Mouse (Mus musculus): ENCODE measurements around the gene Rrnad1. TPM values are rescaled to one million over a fixed set of nuclear protein-coding genes. Genes with fewer than 3 reads are reported as not detected.

Gene Rrnad1
- polyA plus RNA-seq, 1 experiment from 2014 or later = 23.5 TPM

DNA sequence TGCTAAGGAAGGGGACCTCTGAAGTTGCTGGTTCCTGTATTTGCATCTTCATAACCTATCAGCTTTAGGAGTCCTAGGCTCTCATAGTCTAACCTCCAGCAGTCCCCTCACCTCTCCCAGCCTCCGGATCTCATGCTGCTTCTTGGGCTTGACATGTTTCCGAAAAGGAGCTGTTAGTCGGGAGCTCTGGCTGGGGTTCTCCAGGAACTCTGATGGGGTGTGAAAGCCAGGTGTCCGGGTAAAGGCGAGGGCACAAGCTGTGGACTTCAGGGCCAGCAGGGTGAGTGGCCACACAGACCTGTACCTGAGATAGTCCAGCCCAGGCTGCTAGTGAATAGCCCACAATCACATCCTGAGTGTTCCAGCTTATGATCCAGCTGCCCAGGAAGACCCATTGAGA lies 3.1 kb downstream of the Rrnad1 start:
- 92% methylated on average over 5 of the region's 5 CpGs for WGBS
- Histone ChIP-seq H3K9me3 (ENCODE audit: control insufficient read depth, low read length) (no peaks in the 10 kb centered on the region), H3K4me1 (replicated peaks; ENCODE audit: control insufficient read depth, insufficient read depth, low read length) (peaks cover 26% of the 10 kb centered on the region), H3K27me3 (replicated peaks; ENCODE audit: control insufficient read depth, insufficient read depth, low read length) (no peaks in the 10 kb centered on the region), H3K4me3 (replicated peaks; ENCODE audit: low read length) (no peak overlapping the region), H3K4me2 (ENCODE audit: low read length) (no peak overlapping the region), H3K27ac (ENCODE audit: low read length) (no peak overlapping the region), H3K9ac (replicated peaks; ENCODE audit: low read depth, low read length) (no peak overlapping the region), H3K36me3 (ENCODE audit: control insufficient read depth, insufficient read depth) (peaks cover 30% of the 10 kb centered on the region)
- no peak for ATAC-seq

DNA sequence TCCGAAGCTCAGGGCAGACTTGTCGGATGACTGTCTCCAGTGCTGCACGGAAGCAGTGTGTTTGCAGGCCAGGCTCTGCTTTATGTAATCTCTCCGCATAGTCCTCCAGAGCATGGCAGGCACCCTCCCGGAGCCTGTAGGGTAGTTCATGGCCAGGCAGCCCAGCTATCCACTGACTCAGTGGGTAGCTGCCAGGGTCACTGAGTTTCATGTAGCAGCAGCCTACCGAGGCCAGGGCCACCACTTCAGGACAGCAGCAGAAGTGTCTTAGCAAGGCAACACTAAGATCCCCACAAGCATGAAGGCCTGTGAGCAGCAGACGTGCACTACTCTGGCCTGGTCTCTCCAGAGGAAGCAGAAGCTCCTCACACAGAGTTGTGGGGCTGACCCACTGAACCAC lies 5.5 kb downstream of the Rrnad1 start:
- no peak for ATAC-seq
- H3K4me3 ChIP-seq (replicated peaks; ENCODE audit: low read length) = no peak overlapping the region
- peaks cover 26% of the 10 kb centered on the region for H3K36me3 ChIP-seq (ENCODE audit: control insufficient read depth, insufficient read depth)
- H3K27me3 ChIP-seq (replicated peaks; ENCODE audit: control insufficient read depth, insufficient read depth, low read length) = no peaks in the 10 kb centered on the region
- H3K9me3 ChIP-seq (ENCODE audit: control insufficient read depth, low read length) = no peaks in the 10 kb centered on the region
- no peak overlapping the region for H3K4me2 ChIP-seq (ENCODE audit: low read length)
- H3K27ac ChIP-seq (ENCODE audit: low read length) = no peak overlapping the region
- WGBS = 88% methylated on average over 7 of the region's 7 CpGs
- no peak overlapping the region for H3K9ac ChIP-seq (replicated peaks; ENCODE audit: low read depth, low read length)
- peaks cover 18% of the 10 kb centered on the region for H3K4me1 ChIP-seq (replicated peaks; ENCODE audit: control insufficient read depth, insufficient read depth, low read length)

DNA sequence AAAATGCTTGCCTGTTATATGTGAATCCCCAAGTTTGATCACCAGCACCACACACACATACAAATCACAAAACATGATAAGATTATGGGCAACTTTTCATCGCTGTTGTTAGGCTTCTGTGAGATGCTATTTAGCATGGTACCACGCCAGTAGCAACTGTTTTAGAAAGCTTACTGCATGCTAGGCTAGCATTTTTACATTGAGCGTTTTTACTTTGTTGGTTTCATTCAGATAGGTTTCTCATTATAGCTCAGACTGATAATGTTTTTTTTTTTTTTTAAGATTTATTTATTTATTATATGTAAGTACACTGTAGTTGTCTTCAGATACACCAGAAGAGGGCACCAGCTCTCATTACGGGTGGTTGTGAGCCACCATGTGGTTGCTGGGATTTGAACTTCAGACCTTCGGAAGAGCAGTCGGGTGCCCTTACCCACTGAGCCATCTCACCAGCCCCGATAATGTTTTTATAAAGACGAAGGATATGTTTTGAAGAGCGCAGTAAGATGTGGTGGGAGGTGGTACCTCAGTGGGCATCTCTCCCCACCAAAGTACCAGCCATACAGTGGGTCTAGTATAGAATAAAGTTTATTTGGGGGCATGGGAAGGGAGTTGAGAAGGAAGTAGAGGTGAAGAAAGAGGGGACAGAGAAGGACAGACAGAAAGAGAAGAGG lies 10.1 kb downstream of the Rrnad1 start:
- Histone ChIP-seq H3K9me3 (ENCODE audit: control insufficient read depth, low read length) (no peaks in the 10 kb centered on the region), H3K9ac (replicated peaks; ENCODE audit: low read depth, low read length) (no peak overlapping the region; the same call in 1 of the 2 replicates), H3K27ac (ENCODE audit: low read length) (no peak overlapping the region), H3K4me3 (replicated peaks; ENCODE audit: low read length) (peak overlapping the region; percentile 77), H3K27me3 (replicated peaks; ENCODE audit: control insufficient read depth, insufficient read depth, low read length) (no peaks in the 10 kb centered on the region), H3K36me3 (ENCODE audit: control insufficient read depth, insufficient read depth) (peaks cover 32% of the 10 kb centered on the region), H3K4me2 (ENCODE audit: low read length) (peak overlapping the region; percentile 85), H3K4me1 (replicated peaks; ENCODE audit: control insufficient read depth, insufficient read depth, low read length) (peaks cover 11% of the 10 kb centered on the region)
- WGBS = 68% methylated on average over 9 of the region's 9 CpGs
- no peak for ATAC-seq

DNA sequence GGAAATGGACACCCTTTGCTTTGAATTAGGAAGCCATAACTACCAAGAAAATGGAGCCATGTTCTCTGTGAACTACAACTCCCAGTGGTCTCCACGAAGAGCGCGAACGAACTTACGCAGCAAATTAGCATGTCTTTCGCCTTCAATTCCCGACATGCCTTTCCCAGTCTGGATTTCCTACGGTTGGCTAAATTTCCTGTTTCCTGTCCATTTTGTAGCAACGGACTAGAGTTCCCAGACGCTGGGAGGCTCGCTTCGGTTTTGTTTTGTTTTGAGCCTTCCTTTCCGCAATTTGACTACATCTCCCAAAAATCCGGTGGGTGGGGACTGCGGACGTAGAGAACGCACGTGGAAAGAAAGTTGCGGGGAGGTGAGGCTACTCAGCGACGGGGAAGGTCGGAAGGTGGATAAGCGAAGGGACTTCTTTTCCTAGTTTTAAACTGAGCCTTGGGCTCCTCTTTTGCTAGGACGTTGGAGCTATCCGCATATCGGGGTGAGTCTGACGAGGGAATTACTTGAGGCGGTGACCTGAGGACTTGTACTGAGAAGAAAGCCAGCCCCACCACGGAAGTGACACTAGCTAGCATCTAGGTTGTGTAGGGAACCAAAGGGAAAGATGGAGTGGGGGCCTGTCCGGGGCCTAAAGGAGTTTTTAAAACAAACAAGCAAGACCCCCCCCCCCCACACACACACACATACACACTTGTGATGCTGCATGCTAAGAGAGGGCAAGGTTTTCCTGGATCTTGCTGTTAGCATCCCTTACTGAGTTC lies 11.0 kb downstream of the Rrnad1 start, which contains the start of gene Mrpl24:
TSS of gene Mrpl24 (plus strand) at position 171 of the 773 bp plus-strand sequence.
- Histone ChIP-seq H3K4me2 (ENCODE audit: low read length) (peak within 1 kb of the TSS; percentile 85), H3K27me3 (replicated peaks; ENCODE audit: control insufficient read depth, insufficient read depth, low read length) (no peaks in the 10 kb centered on the region), H3K9ac (replicated peaks; ENCODE audit: low read depth, low read length) (peak within 1 kb of the TSS; percentile 70), H3K4me1 (replicated peaks; ENCODE audit: control insufficient read depth, insufficient read depth, low read length) (peaks cover 11% of the 10 kb centered on the region), H3K4me3 (replicated peaks; ENCODE audit: low read length) (peak within 1 kb of the TSS; percentile 77), H3K36me3 (ENCODE audit: control insufficient read depth, insufficient read depth) (peaks cover 28% of the 10 kb centered on the region), H3K9me3 (ENCODE audit: control insufficient read depth, low read length) (no peaks in the 10 kb centered on the region), H3K27ac (ENCODE audit: low read length) (peak within 1 kb of the TSS; percentile 78)
- peak; percentile 94 for ATAC-seq
- WGBS = under 1% methylated on average over 30 of the region's 30 CpGs

DNA sequence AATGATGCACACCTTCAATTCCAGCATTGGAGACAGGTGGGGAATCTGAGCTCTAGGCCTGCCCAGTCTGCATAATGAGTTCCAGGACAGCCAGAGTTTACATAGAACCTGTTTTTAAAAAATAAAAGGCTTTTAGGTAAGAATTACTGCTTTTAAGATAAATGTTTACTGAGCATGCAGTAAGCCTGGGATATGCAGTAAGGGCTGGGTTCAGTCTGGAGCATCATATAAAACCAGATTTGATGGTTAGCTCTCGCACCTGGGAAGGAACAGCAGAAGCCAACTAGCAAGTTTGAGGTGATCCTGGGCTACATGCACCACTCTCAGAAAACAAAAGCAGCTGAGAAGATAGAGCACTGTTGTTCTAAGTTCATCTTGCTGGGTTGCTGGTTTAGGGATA lies 12.0 kb downstream of the Rrnad1 start:
- H3K27me3 ChIP-seq (replicated peaks; ENCODE audit: control insufficient read depth, insufficient read depth, low read length) = no peaks in the 10 kb centered on the region
- H3K9ac ChIP-seq (replicated peaks; ENCODE audit: low read depth, low read length) = no peak overlapping the region
- 97% methylated on average over 1 of the region's 1 CpGs for whole genome bisulfite sequencing
- 0 out of 2 replicates have a peak, but pooled peaks have one; percentile 0 for ATAC-seq
- H3K4me2 ChIP-seq (ENCODE audit: low read length) = peak overlapping the region; percentile 53
- peaks cover 11% of the 10 kb centered on the region for H3K4me1 ChIP-seq (replicated peaks; ENCODE audit: control insufficient read depth, insufficient read depth, low read length)
- H3K9me3 ChIP-seq (ENCODE audit: control insufficient read depth, low read length) = no peaks in the 10 kb centered on the region
- no peak overlapping the region for H3K27ac ChIP-seq (ENCODE audit: low read length)
- peaks cover 25% of the 10 kb centered on the region for H3K36me3 ChIP-seq (ENCODE audit: control insufficient read depth, insufficient read depth)
- no peak overlapping the region for H3K4me3 ChIP-seq (replicated peaks; ENCODE audit: low read length)

DNA sequence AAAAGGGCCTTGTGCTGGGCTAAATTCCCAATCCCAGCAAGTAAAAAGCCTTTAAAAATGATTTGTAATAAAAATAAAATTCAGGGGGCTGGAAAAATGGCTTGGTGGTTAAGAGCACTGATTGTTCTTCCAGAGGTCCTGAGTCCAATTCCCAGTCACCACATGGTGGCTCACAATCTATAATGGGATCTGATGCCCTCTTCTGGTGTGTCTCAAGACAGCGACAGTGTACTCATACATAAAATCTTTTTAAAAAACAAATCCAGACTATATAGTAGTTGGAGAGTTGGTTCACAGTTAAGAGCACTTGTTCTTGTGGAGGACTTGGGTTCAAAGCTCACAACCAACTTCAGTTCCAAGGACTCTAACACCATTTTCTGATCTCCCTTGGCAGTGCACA lies 13.5 kb downstream of the Rrnad1 start:
- WGBS = 88% methylated on average over 1 of the region's 1 CpGs
- no peak overlapping the region for H3K27ac ChIP-seq (ENCODE audit: low read length)
- H3K9me3 ChIP-seq (ENCODE audit: control insufficient read depth, low read length) = no peaks in the 10 kb centered on the region
- no peak overlapping the region for H3K4me2 ChIP-seq (ENCODE audit: low read length)
- peaks cover 17% of the 10 kb centered on the region for H3K36me3 ChIP-seq (ENCODE audit: control insufficient read depth, insufficient read depth)
- no peak for ATAC-seq
- no peak overlapping the region for H3K9ac ChIP-seq (replicated peaks; ENCODE audit: low read depth, low read length)
- no peak overlapping the region for H3K4me3 ChIP-seq (replicated peaks; ENCODE audit: low read length)
- H3K27me3 ChIP-seq (replicated peaks; ENCODE audit: control insufficient read depth, insufficient read depth, low read length) = no peaks in the 10 kb centered on the region
- peaks cover 11% of the 10 kb centered on the region for H3K4me1 ChIP-seq (replicated peaks; ENCODE audit: control insufficient read depth, insufficient read depth, low read length)

DNA sequence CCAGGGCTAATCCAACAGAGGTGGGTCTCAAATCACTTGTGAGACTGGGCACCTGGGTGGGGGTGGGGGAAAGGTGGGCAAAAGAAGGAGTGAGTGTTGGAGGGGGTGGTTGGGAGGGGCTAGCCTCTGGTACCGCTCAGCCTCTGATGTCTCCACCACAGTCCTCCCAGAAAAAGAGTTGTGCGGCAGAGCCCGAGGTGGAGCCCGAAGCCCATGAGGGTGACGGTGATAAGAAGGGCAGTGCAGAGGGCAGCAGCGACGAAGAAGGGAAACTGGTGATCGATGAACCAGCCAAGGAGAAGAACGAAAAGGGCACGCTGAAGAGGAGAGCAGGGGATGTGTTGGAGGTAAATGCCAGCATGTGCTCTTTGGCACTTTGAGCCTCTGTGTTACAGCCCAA lies 16.6 kb downstream of the Rrnad1 start:
- 96% methylated on average over 10 of the region's 10 CpGs for WGBS
- ATAC-seq = no peak
- H3K27ac ChIP-seq (ENCODE audit: low read length) = no peak overlapping the region
- no peaks in the 10 kb centered on the region for H3K9me3 ChIP-seq (ENCODE audit: control insufficient read depth, low read length)
- H3K4me1 ChIP-seq (replicated peaks; ENCODE audit: control insufficient read depth, insufficient read depth, low read length) = peaks cover 22% of the 10 kb centered on the region
- no peak overlapping the region for H3K4me3 ChIP-seq (replicated peaks; ENCODE audit: low read length)
- no peaks in the 10 kb centered on the region for H3K27me3 ChIP-seq (replicated peaks; ENCODE audit: control insufficient read depth, insufficient read depth, low read length)
- H3K9ac ChIP-seq (replicated peaks; ENCODE audit: low read depth, low read length) = no peak overlapping the region
- no peak overlapping the region for H3K4me2 ChIP-seq (ENCODE audit: low read length)
- H3K36me3 ChIP-seq (ENCODE audit: control insufficient read depth, insufficient read depth) = peaks cover 17% of the 10 kb centered on the region

DNA sequence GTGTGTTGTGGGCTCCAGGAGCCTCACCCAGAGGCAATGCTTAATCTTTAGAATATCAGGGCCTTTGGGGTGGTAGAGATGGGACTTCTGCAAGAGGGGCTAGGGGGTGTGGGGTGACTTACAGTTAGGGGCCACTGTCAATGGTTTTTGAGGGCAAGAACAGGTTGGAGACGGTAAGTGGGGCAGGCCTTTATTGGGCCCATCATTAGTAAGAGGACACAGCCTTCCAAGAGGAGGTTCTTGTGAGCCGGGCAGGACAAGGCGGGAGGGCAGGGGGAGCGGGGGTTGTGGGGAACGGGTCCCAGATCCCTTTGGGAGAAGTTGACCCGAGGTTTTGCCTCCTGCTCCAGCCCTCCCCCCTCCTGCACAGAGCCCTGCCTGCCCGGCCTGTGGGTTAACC lies 17.0 kb downstream of the Rrnad1 start:
- H3K36me3 ChIP-seq (ENCODE audit: control insufficient read depth, insufficient read depth) = peaks cover 17% of the 10 kb centered on the region
- H3K9me3 ChIP-seq (ENCODE audit: control insufficient read depth, low read length) = no peaks in the 10 kb centered on the region
- WGBS = 86% methylated on average over 7 of the region's 7 CpGs
- H3K27ac ChIP-seq (ENCODE audit: low read length) = no peak overlapping the region
- H3K4me3 ChIP-seq (replicated peaks; ENCODE audit: low read length) = no peak overlapping the region
- ATAC-seq = no peak
- no peak overlapping the region for H3K9ac ChIP-seq (replicated peaks; ENCODE audit: low read depth, low read length)
- H3K27me3 ChIP-seq (replicated peaks; ENCODE audit: control insufficient read depth, insufficient read depth, low read length) = no peaks in the 10 kb centered on the region
- H3K4me1 ChIP-seq (replicated peaks; ENCODE audit: control insufficient read depth, insufficient read depth, low read length) = peaks cover 26% of the 10 kb centered on the region
- no peak overlapping the region for H3K4me2 ChIP-seq (ENCODE audit: low read length)

DNA sequence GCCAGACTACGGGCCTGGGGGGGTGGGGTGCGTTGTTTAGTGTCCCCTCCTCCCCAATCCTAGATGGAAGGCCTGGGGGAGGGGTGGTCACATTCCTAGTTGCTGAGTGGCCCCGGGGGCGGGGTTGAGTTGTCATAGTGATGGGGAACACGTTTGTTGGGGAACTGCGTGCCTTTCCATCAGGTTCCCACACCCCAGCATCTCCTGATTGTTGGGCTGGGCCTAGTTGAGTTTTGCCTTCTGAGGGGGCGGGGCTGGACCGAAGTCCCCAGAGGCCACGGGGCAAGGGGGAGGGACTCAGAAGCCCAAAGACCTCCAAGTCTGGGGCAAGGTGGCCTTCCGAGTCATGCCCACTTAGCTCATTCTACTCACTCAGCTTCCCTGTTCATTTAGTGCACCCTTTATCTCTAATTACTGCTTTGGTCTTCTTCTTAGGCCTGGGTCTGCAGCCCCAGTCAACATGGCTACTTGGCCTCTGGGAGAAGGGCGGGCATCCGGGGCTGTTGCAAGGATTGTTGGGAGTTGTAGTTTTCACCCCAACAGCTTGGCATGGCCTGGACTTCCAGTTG lies 19.9 kb downstream of the Rrnad1 start:
- H3K4me3 ChIP-seq (replicated peaks; ENCODE audit: low read length) = peak overlapping the region; percentile 35
- H3K27ac ChIP-seq (ENCODE audit: low read length) = peak overlapping the region; percentile 57; the same call in 1 of the 2 replicates
- WGBS = 6% methylated on average over 12 of the region's 12 CpGs
- no peaks in the 10 kb centered on the region for H3K27me3 ChIP-seq (replicated peaks; ENCODE audit: control insufficient read depth, insufficient read depth, low read length)
- no peak for ATAC-seq
- H3K4me2 ChIP-seq (ENCODE audit: low read length) = peak overlapping the region; percentile 39
- H3K4me1 ChIP-seq (replicated peaks; ENCODE audit: control insufficient read depth, insufficient read depth, low read length) = peaks cover 40% of the 10 kb centered on the region
- H3K9me3 ChIP-seq (ENCODE audit: control insufficient read depth, low read length) = no peaks in the 10 kb centered on the region
- peaks cover 9% of the 10 kb centered on the region for H3K36me3 ChIP-seq (ENCODE audit: control insufficient read depth, insufficient read depth)
- 0 out of 2 replicates have a peak overlapping the region, but pooled peaks have one; percentile 40 for H3K9ac ChIP-seq (replicated peaks; ENCODE audit: low read depth, low read length)

All from forebrain, embryonic 16.5 days (tissue).